Mouse (Mus musculus): ENCODE data around the gene Slc44a1. TPM values are rescaled to one million over a fixed set of nuclear protein-coding genes. Genes with fewer than 3 reads are reported as not detected.

The Slc44a1 gene
- polyA plus RNA-seq, 1 experiment from 2014 or later: 27.9 TPM

DNA sequence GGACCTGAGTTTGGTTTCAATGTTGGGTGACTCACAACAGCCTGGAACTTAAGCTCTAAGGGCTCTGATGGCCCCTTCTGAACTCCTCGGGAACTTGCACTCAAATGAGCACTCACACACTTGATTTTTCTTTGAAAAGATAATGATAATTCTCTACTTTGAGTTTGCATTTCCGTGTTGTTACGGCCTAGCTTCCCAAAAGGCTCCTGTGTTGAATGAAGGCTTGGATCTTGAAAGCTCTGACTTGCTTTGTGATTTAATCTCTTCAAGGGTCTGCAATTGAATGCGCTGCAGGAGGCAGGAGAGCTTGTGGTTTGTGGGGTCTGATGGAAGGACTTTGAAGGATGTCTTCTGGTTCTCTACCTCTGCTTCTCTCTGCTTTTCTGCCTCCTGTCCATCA is 13.1 kb upstream of the Slc44a1 start:
- Histone ChIP-seq H3K4me1 (replicated peaks; ENCODE audit: control insufficient read depth, insufficient read depth, low read length) (no peaks in the 10 kb centered on the region), H3K9ac (ENCODE audit: low read depth, low read length) (no peak overlapping the region), H3K9me3 (ENCODE audit: control insufficient read depth) (no peaks in the 10 kb centered on the region), H3K27me3 (replicated peaks; ENCODE audit: control insufficient read depth, insufficient read depth, low read length) (no peaks in the 10 kb centered on the region), H3K4me3 (ENCODE audit: low read depth, low read length) (no peak overlapping the region), H3K27ac (ENCODE audit: low read depth, low read length) (no peak overlapping the region), H3K36me3 (ENCODE audit: control insufficient read depth, insufficient read depth) (no peaks in the 10 kb centered on the region), H3K4me2 (replicated peaks; ENCODE audit: low read depth) (no peak overlapping the region)
- no peak for TF ChIP-seq CTCF (IDR thresholded peaks at IDR 0.05; ENCODE audit: low read depth)
- no peak for ATAC-seq
- 85% methylated on average over 4 of the region's 4 CpGs for WGBS

DNA sequence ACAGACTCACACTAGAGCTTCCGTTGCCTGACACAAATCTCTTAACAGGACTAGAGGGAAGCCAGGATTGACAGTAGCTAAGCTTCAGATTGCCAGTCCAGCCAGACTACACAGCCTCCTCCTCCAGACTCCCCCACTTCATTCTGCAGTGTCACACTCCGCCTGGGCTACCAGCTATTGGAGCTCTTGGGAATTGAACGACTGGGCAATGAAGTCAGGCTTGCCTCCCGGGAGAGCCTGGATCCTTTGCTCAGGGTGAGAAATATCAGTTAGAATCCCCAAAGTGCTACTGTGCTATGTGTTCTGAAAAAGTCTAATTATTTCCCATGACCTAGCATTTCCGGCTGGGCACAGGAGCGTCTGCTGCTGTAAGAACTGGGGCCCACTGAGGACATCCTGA is 9.7 kb upstream of the Slc44a1 start:
- TF ChIP-seq CTCF (IDR thresholded peaks at IDR 0.05; ENCODE audit: low read depth): no peak
- Histone ChIP-seq H3K36me3 (ENCODE audit: control insufficient read depth, insufficient read depth) (no peaks in the 10 kb centered on the region), H3K9me3 (ENCODE audit: control insufficient read depth) (no peaks in the 10 kb centered on the region), H3K4me1 (replicated peaks; ENCODE audit: control insufficient read depth, insufficient read depth, low read length) (no peaks in the 10 kb centered on the region), H3K27me3 (replicated peaks; ENCODE audit: control insufficient read depth, insufficient read depth, low read length) (no peaks in the 10 kb centered on the region), H3K27ac (ENCODE audit: low read depth, low read length) (no peak overlapping the region), H3K4me3 (ENCODE audit: low read depth, low read length) (no peak overlapping the region), H3K4me2 (replicated peaks; ENCODE audit: low read depth) (no peak overlapping the region), H3K9ac (ENCODE audit: low read depth, low read length) (no peak overlapping the region)
- WGBS: 47% methylated on average over 6 of the region's 6 CpGs
- ATAC-seq: no peak

- ATAC-seq: no peak
- Histone ChIP-seq H3K36me3 (ENCODE audit: control insufficient read depth, insufficient read depth) (no peaks in the 10 kb centered on the region), H3K27me3 (replicated peaks; ENCODE audit: control insufficient read depth, insufficient read depth, low read length) (no peaks in the 10 kb centered on the region), H3K4me1 (replicated peaks; ENCODE audit: control insufficient read depth, insufficient read depth, low read length) (no peaks in the 10 kb centered on the region), H3K9me3 (ENCODE audit: control insufficient read depth) (no peaks in the 10 kb centered on the region), H3K4me3 (ENCODE audit: low read depth, low read length) (no peak overlapping the region), H3K27ac (ENCODE audit: low read depth, low read length) (no peak overlapping the region), H3K4me2 (replicated peaks; ENCODE audit: low read depth) (no peak overlapping the region), H3K9ac (ENCODE audit: low read depth, low read length) (no peak overlapping the region)
- TF ChIP-seq CTCF (IDR thresholded peaks at IDR 0.05; ENCODE audit: low read depth): no peak
- 86% methylated on average over 10 of the region's 10 CpGs for WGBS
These were observed 8.5 kb upstream of the Slc44a1 start for GRCm38 (mm10) chr4:53431585-53432234.

DNA sequence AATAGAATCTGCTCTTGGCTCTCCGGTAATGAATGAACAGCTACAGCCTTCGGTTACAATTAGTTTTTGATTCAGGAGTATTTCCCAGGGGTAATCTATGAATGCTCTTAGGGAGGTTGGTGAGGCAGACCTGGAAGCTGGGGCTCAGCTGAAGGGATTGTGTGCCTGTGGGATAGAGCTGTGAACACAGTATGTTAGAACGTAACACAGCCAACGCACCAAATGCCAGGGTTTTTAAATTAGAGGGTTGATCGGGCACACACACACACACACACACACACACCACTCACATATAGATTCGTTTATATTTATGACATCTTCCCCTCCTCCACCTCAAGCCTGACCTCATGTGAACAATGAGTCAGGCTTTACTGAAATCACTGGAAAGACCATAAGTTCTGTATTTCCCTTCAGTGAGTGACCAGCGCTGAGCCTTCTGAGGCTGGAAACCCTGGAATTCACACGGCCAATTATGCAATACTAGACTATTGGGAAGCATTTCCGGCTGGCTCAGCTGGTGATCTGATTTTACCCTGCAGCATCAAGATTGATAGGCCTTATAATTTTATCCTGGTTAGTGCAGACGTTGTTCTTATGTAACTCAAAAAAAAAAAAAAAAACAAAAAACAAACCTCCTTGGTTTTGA is 3.0 kb upstream of the Slc44a1 start:
- H3K9ac ChIP-seq (ENCODE audit: low read depth, low read length): no peak overlapping the region
- no peaks in the 10 kb centered on the region for H3K27me3 ChIP-seq (replicated peaks; ENCODE audit: control insufficient read depth, insufficient read depth, low read length)
- H3K27ac ChIP-seq (ENCODE audit: low read depth, low read length): peak overlapping the region; percentile 30; the same call in 1 of the 2 replicates
- H3K36me3 ChIP-seq (ENCODE audit: control insufficient read depth, insufficient read depth): no peaks in the 10 kb centered on the region
- 71% methylated on average over 10 of the region's 10 CpGs for whole genome bisulfite sequencing
- H3K4me1 ChIP-seq (replicated peaks; ENCODE audit: control insufficient read depth, insufficient read depth, low read length): peaks cover under 1% of the 10 kb centered on the region; the same call in 1 of the 2 replicates
- no peak for TF ChIP-seq CTCF (IDR thresholded peaks at IDR 0.05; ENCODE audit: low read depth)
- ATAC-seq: no peak
- no peak overlapping the region for H3K4me3 ChIP-seq (ENCODE audit: low read depth, low read length)
- no peaks in the 10 kb centered on the region for H3K9me3 ChIP-seq (ENCODE audit: control insufficient read depth)
- no peak overlapping the region for H3K4me2 ChIP-seq (replicated peaks; ENCODE audit: low read depth)

DNA sequence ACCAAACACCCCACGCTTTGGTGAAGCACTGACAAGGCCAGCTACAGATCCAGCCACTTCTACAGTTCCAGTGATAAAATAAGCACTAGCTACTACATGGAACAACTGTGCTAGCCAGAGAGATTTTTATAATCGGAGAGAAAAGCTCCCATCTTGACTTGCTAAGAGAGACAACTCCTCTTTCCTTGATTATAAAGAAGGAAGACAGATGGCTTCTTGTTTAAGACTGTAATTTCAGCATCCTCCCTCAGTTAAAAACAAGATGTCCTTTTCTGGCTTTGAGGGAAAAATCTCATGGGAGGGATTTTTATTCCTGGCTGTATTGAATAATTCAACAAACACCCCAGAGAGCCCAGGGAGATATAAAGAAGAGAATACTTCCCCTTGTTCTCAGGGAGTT is 1.8 kb upstream of the Slc44a1 start:
- Histone ChIP-seq H3K4me1 (replicated peaks; ENCODE audit: control insufficient read depth, insufficient read depth, low read length) (peaks cover 2% of the 10 kb centered on the region; the same call in 1 of the 2 replicates), H3K27me3 (replicated peaks; ENCODE audit: control insufficient read depth, insufficient read depth, low read length) (no peaks in the 10 kb centered on the region), H3K4me2 (replicated peaks; ENCODE audit: low read depth) (no peak overlapping the region), H3K27ac (ENCODE audit: low read depth, low read length) (no peak overlapping the region), H3K9ac (ENCODE audit: low read depth, low read length) (no peak overlapping the region), H3K4me3 (ENCODE audit: low read depth, low read length) (no peak overlapping the region), H3K9me3 (ENCODE audit: control insufficient read depth) (no peaks in the 10 kb centered on the region), H3K36me3 (ENCODE audit: control insufficient read depth, insufficient read depth) (no peaks in the 10 kb centered on the region)
- no peak for TF ChIP-seq CTCF (IDR thresholded peaks at IDR 0.05; ENCODE audit: low read depth)
- ATAC-seq: no peak
- WGBS: 74% methylated on average over 2 of the region's 2 CpGs

DNA sequence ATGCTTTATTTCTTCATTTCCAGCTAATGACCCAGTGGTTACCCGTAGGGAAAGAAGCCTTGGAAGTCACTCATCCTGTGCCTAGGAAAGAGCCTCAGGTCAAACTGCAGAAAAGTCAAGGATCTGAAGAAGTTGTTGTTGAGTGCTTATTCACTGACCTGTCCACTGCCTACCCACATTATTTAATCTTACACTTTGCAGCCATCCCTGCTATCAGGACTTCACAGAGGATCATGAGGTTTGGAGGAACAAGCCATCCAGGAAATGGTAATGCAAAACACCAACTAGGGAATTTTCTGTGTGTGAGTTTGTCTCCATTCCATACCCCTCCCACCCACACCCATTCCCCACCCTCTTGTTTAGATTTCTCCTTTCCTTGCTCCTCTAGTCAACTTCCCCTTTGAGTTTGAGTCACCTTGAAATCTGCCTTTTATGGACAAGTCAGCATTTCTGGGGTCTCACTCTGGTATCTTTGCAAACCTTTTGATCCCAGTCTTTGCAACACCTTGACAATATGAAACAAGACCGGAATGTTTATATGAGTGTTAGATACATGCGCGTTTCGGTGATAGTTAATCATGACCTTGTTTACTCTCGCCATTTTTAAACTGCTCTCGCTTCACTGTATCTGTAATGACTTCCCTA is 1.3 kb upstream of the Slc44a1 start:
- Histone ChIP-seq H3K9ac (ENCODE audit: low read depth, low read length) (no peak overlapping the region), H3K9me3 (ENCODE audit: control insufficient read depth) (no peaks in the 10 kb centered on the region), H3K36me3 (ENCODE audit: control insufficient read depth, insufficient read depth) (no peaks in the 10 kb centered on the region), H3K27me3 (replicated peaks; ENCODE audit: control insufficient read depth, insufficient read depth, low read length) (no peaks in the 10 kb centered on the region), H3K4me2 (replicated peaks; ENCODE audit: low read depth) (peak overlapping the region; percentile 95), H3K4me1 (replicated peaks; ENCODE audit: control insufficient read depth, insufficient read depth, low read length) (peaks cover 2% of the 10 kb centered on the region; the same call in 1 of the 2 replicates), H3K4me3 (ENCODE audit: low read depth, low read length) (peak overlapping the region; percentile 87; the same call in 1 of the 2 replicates), H3K27ac (ENCODE audit: low read depth, low read length) (0 out of 2 replicates have a peak overlapping the region, but pooled peaks have one; percentile 97)
- 37% methylated on average over 7 of the region's 7 CpGs for WGBS
- no peak for TF ChIP-seq CTCF (IDR thresholded peaks at IDR 0.05; ENCODE audit: low read depth)
- no peak for ATAC-seq

Measured in intestine, postnatal 0 days (tissue).